Mouse (Mus musculus) thymus, adult 18-20 months (tissue): Measurements from ENCODE around the gene Ngdn.
"Not testable (repeated sequence)": the region's sequence is repeated elsewhere in the genome, so short reads cannot be mapped to it uniquely, and the experiment has no call there.

Source experiments
- DNase-seq, 2 experiments: peaks; one replicate each; pipeline ENCODE4 v3.0.0; 2022; ENCODE audit warnings: mixed read lengths in 2 of 2

The Ngdn gene

GRCm38 (mm10) chr14:55043694-55044093 lies 28.4 kb downstream of the Ngdn start:
- not testable (repeated sequence) for DNase-seq

- no peak for DNase-seq
Measured at GRCm38 (mm10) chr14:55047971-55048531, 32.8 kb downstream of the Ngdn start.

- no peak for DNase-seq
Measured at GRCm38 (mm10) chr14:55052496-55052895, 37.2 kb downstream of the Ngdn start.

DNA sequence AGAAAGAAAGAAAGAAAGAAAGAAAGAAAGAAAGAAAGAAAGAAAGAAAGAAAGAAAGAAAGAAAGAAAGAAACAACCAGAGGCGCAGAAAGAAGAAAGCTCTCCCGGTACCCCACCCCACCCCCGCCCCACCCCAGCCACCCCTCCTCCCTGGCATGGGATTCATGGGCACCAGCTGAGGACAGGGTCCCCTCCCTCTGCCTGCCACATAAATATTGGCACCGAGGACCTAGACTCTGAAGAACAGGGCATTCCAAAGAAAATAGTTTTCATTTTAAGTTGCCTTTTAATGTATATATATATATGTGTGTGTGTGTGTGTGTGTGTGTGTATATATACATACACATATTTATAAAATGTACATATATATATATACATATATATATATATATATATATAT lies 37.8 kb downstream of the Ngdn start:
- no peak for DNase-seq

DNA sequence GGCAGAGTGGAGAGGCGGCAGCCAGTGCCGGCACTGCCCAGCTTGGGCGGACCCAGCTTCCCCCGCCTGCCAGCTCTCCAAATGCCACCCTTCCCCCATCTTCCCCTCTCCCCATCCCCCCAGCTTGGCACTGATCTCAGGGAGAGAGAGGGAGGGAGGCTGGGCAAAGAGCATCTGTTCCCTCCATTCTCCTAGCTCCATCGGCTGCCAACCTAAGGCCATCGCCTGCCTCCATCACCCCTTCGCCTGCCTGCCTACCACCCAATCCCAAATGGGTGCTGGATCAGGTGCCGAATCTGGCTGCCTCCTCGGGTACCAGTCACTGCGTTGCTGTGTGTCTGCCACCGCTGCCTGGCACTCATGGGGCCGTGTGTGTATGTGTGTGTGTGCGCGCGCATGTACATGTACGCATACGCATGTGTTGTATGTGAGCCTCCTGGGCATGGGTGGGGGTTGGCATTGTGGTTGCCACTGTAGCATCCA lies 38.5 kb downstream of the Ngdn start:
- no peak for DNase-seq

DNA sequence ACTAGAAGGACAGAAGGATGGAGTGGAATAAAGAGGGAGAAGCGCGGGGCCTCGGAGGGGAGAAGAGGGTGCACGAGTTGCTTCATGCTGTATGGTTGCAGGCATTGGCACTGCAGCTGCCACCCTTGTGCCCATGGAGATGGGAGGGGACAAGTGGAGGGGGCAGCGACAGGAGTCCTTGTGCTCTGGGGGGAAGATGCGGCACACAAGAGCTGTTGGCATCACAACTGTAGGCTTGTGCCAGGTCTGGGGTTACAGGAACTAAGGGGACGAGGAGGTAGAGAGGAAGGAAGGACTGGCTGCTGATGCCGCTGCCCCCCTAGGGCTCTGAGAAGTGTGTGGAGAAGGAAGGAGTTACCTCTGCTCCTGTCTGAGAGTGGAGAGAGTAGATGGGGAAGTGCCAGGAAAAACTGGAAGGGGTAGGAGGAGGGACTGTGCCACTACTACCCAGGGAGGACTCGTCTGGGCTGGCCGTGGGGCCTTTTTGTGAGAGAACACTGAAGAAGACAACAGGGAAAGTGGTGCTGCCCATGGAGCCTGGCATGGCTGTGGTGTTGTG lies 39.0 kb downstream of the Ngdn start:
- no peak for DNase-seq

- no peak for DNase-seq
Measured at GRCm38 (mm10) chr14:55055167-55055834, 40.0 kb downstream of the Ngdn start.

DNA sequence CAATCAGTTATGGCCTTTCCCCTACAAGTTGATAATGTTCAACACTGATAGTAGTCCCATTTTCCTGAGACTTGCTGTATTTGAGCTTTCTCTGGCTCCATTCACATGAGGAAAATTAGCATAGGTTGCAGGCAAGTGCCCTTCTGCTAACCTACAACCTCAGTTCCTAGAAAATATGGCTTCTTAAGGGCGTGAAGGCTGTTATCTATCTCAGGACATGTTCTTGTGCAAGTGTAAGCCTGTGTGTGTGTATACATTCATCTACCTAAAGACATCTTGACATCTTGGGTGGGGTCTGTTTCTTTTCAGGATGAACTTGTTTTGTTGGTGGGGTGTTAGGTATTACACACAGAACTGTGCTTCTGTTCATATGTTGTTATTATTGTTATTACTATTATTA lies 43.8 kb downstream of the Ngdn start:
- no peak for DNase-seq

- DNase-seq, result no peak
Measured at GRCm38 (mm10) chr14:55059931-55060330, 44.7 kb downstream of the Ngdn start.

DNA sequence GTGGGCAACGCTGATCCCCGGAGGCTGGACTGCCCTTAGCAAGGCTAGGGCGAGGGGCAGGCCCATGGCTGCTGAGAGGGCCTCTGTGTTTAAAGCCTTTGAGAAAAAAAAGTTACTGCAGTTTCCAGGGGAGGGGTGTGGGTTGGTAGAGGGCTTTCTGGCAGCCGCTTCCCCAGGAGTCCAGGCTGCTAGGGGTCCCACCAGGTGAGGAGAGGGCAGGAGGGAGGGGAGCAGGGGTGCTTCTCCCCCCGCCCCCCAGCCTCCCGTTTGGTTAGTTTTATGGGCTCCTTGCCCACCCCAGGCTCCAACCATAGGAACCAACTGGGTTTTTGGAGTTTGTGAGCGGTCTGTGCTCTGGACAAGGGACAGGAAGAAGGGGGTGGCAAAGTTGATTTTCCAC lies 46.6 kb downstream of the Ngdn start:
- DNase-seq, result no peak

GRCm38 (mm10) chr14:55062626-55063025 lies 47.4 kb downstream of the Ngdn start:
- peak; percentile 32 to 36 for DNase-seq

GRCm38 (mm10) chr14:55063117-55063516 lies 47.9 kb downstream of the Ngdn start:
- DNase-seq, result no peak

GRCm38 (mm10) chr14:55063581-55064381 lies 48.5 kb downstream of the Ngdn start:
- no peak for DNase-seq

DNA sequence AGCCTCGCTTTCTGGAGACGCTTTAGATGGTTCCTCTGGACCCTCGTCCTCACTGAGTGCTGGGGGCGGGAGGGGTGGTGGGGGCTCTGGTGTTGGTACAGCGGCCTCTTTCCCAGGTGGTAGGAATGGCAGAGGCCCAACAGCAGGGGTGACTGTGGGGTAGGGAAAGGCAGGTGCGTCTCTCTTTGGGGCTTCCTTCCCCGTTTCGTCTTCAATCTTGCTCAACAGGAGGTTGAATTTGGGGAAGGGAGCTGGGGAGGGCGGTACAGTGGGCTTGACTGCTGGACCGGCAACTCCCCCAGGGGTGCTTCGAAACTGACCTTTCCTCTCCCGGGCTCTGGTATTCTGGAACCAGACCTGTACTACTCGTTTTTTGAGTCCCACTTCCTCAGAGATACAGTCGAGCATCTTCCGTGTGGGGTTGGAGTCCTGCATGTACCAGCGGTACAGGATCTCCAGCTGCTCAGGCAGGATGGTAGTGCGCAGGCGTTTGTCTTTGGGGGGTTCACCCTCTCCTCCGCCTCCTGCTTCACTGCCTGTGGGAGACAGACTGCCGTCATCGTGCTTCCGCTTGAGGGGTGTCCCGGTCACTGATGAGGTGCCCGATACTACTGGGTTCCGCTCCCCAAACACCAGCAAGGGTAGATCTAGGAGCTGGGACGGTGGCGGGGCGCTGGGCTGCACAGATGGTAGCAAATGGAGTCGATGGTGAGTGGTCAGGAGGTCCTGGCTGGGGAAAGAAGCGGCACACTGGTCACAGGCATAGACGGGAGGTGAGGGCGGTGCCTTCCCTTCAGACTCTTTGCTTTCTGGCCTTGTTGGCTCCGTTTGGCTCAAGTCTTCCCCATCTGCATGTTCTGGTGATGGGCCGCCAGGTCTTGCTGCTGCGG lies 49.5 kb downstream of the Ngdn start:
- no peak for DNase-seq

DNA sequence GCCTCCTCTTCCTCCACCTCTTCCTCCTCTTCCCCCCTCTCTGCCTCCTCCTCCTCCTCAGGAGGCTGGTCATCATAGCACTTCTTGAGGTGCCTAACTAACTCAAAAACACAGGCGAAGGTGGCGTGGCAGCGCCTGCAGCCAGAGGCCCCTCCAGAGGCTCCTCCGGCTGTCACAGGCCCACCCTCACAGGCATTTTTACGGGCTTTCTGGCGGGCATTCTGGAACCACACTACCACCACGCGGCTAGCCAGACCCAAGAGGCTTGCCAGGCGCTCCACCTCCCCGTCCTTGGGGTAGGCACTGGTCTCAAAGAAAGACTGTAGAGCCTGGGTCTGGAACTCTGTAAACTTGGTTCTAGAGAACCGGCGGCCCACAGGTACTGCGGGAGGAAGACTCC lies 50.1 kb downstream of the Ngdn start:
- no peak for DNase-seq

DNA sequence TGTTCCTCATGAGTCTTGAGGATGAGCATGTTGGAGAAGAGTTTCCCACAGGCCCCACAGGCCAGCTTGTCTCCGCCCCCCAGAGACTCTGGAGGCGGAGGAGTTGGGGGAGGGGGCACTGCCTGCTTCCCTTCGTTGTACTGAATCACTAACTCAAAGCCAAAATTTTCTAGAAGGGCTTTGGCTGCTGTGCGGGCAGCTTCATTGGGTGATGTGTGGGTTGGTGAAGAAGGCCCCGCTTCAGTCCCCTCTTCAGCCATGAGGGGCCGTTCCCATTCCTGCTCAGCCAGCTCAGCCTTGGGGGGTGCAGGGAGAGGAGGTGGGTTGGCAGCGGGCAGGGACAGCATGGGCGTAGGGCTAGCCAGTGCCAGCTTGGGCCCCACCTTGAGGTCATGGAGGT lies 50.8 kb downstream of the Ngdn start:
- DNase-seq, result no peak

DNA sequence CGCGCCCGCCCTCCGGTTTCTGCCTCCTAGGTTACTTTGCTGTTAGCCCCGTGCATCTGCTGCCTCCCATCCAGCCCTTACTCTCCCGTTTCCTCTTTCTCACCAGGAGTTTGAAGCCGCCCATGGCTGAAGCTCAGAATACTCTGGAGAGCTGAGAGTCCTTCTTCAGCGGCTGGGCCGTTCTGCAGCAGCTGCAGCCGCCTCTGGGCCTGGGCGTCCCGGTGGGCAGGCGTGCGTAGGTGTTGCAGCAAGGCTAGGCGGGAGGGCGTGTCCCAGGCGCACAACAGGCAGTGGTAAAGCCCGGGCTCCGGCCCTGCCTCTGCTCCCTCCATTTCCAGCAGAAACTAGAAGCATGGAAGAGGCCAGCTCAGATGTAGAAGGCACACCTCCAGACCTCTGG lies 56.5 kb downstream of the Ngdn start:
- no peak for DNase-seq
